Mouse (Mus musculus): ENCODE measurements around the gene Sclt1. TPM values are rescaled to one million over a fixed set of nuclear protein-coding genes. Genes with fewer than 3 reads are reported as not detected.
A peak's percentile ranks its signal among the peaks of the same experiment; 100 is the strongest.

Gene Sclt1
- polyA plus RNA-seq, 1 experiment, result 12.9 TPM

GRCm38 (mm10) chr3:41589246-41589914, 152.9 kb downstream of the Sclt1 start:
- 60% methylated on average over 19 of the region's 19 CpGs for WGBS
- no peak for DNase-seq
- peaks cover 25% of the 10 kb centered on the region for H3K4me1 ChIP-seq (ENCODE audit: control insufficient read depth, insufficient read depth, low read length)
- no peaks in the 10 kb centered on the region for H3K27me3 ChIP-seq (ENCODE audit: control insufficient read depth, insufficient read depth, low read length)
- no peak overlapping the region for H3K27ac ChIP-seq (ENCODE audit: insufficient read depth, low read length)
- H3K4me3 ChIP-seq (replicated peaks; ENCODE audit: insufficient read depth, low read depth, low read length), result no peak overlapping the region
- no peak for TF ChIP-seq CTCF (IDR thresholded peaks at IDR 0.05; ENCODE audit: borderline replicate concordance, insufficient read depth, low read depth, low read length)
- TF ChIP-seq POLR2A (IDR thresholded peaks at IDR 0.05; ENCODE audit: borderline replicate concordance, insufficient read depth, low read length), result no peak

- no peak overlapping the region for H3K27ac ChIP-seq (ENCODE audit: insufficient read depth, low read length)
- no peak for DNase-seq
- H3K4me1 ChIP-seq (ENCODE audit: control insufficient read depth, insufficient read depth, low read length), result peaks cover 33% of the 10 kb centered on the region
- H3K4me3 ChIP-seq (replicated peaks; ENCODE audit: insufficient read depth, low read depth, low read length), result no peak overlapping the region
- no peaks in the 10 kb centered on the region for H3K27me3 ChIP-seq (ENCODE audit: control insufficient read depth, insufficient read depth, low read length)
- TF ChIP-seq CTCF (IDR thresholded peaks at IDR 0.05; ENCODE audit: borderline replicate concordance, insufficient read depth, low read depth, low read length) (no peak), POLR2A (IDR thresholded peaks at IDR 0.05; ENCODE audit: borderline replicate concordance, insufficient read depth, low read length) (no peak)
- 84% methylated on average over 8 of the region's 8 CpGs for WGBS
Observed at GRCm38 (mm10) chr3:41588495-41588894, 153.8 kb downstream of the Sclt1 start.

GRCm38 (mm10) chr3:41587588-41587987, 154.7 kb downstream of the Sclt1 start:
- 77% methylated on average over 6 of the region's 6 CpGs for WGBS
- H3K4me1 ChIP-seq (ENCODE audit: control insufficient read depth, insufficient read depth, low read length), result peaks cover 31% of the 10 kb centered on the region
- no peak overlapping the region for H3K27ac ChIP-seq (ENCODE audit: insufficient read depth, low read length)
- DNase-seq, result no peak
- no peaks in the 10 kb centered on the region for H3K27me3 ChIP-seq (ENCODE audit: control insufficient read depth, insufficient read depth, low read length)
- no peak overlapping the region for H3K4me3 ChIP-seq (replicated peaks; ENCODE audit: insufficient read depth, low read depth, low read length)
- no peak for TF ChIP-seq POLR2A (IDR thresholded peaks at IDR 0.05; ENCODE audit: borderline replicate concordance, insufficient read depth, low read length)
- no peak for TF ChIP-seq CTCF (IDR thresholded peaks at IDR 0.05; ENCODE audit: borderline replicate concordance, insufficient read depth, low read depth, low read length)

- TF ChIP-seq POLR2A (IDR thresholded peaks at IDR 0.05; ENCODE audit: borderline replicate concordance, insufficient read depth, low read length), result no peak
- TF ChIP-seq CTCF (IDR thresholded peaks at IDR 0.05; ENCODE audit: borderline replicate concordance, insufficient read depth, low read depth, low read length), result no peak
- no peak for DNase-seq
- Histone ChIP-seq H3K27ac (ENCODE audit: insufficient read depth, low read length) (no peak overlapping the region), H3K4me1 (ENCODE audit: control insufficient read depth, insufficient read depth, low read length) (peaks cover 26% of the 10 kb centered on the region), H3K27me3 (ENCODE audit: control insufficient read depth, insufficient read depth, low read length) (no peaks in the 10 kb centered on the region), H3K4me3 (replicated peaks; ENCODE audit: insufficient read depth, low read depth, low read length) (no peak overlapping the region)
- 41% methylated on average over 7 of the region's 7 CpGs for WGBS
Observed at GRCm38 (mm10) chr3:41586917-41587316, 155.4 kb downstream of the Sclt1 start.

GRCm38 (mm10) chr3:41586330-41586729, 156.0 kb downstream of the Sclt1 start:
- H3K4me1 ChIP-seq (ENCODE audit: control insufficient read depth, insufficient read depth, low read length), result peaks cover 29% of the 10 kb centered on the region
- DNase-seq, result no peak
- H3K4me3 ChIP-seq (replicated peaks; ENCODE audit: insufficient read depth, low read depth, low read length), result no peak overlapping the region
- 88% methylated on average over 6 of the region's 6 CpGs for WGBS
- no peak overlapping the region for H3K27ac ChIP-seq (ENCODE audit: insufficient read depth, low read length)
- TF ChIP-seq POLR2A (IDR thresholded peaks at IDR 0.05; ENCODE audit: borderline replicate concordance, insufficient read depth, low read length), result no peak
- TF ChIP-seq CTCF (IDR thresholded peaks at IDR 0.05; ENCODE audit: borderline replicate concordance, insufficient read depth, low read depth, low read length), result no peak
- H3K27me3 ChIP-seq (ENCODE audit: control insufficient read depth, insufficient read depth, low read length), result no peaks in the 10 kb centered on the region

GRCm38 (mm10) chr3:41585548-41585947, 156.8 kb downstream of the Sclt1 start:
- TF ChIP-seq CTCF (IDR thresholded peaks at IDR 0.05; ENCODE audit: borderline replicate concordance, insufficient read depth, low read depth, low read length) (no peak), POLR2A (IDR thresholded peaks at IDR 0.05; ENCODE audit: borderline replicate concordance, insufficient read depth, low read length) (no peak)
- H3K4me3 ChIP-seq (replicated peaks; ENCODE audit: insufficient read depth, low read depth, low read length), result no peak overlapping the region
- H3K27ac ChIP-seq (ENCODE audit: insufficient read depth, low read length), result no peak overlapping the region
- 88% methylated on average over 5 of the region's 5 CpGs for WGBS
- no peaks in the 10 kb centered on the region for H3K27me3 ChIP-seq (ENCODE audit: control insufficient read depth, insufficient read depth, low read length)
- no peak for DNase-seq
- H3K4me1 ChIP-seq (ENCODE audit: control insufficient read depth, insufficient read depth, low read length), result peaks cover 37% of the 10 kb centered on the region

- peak; percentile 46 to 48 for DNase-seq
- H3K4me3 ChIP-seq (replicated peaks; ENCODE audit: insufficient read depth, low read depth, low read length), result no peak overlapping the region
- TF ChIP-seq CTCF (IDR thresholded peaks at IDR 0.05; ENCODE audit: borderline replicate concordance, insufficient read depth, low read depth, low read length) (no peak), POLR2A (IDR thresholded peaks at IDR 0.05; ENCODE audit: borderline replicate concordance, insufficient read depth, low read length) (no peak)
- no peak overlapping the region for H3K27ac ChIP-seq (ENCODE audit: insufficient read depth, low read length)
- peaks cover 38% of the 10 kb centered on the region for H3K4me1 ChIP-seq (ENCODE audit: control insufficient read depth, insufficient read depth, low read length)
- H3K27me3 ChIP-seq (ENCODE audit: control insufficient read depth, insufficient read depth, low read length), result no peaks in the 10 kb centered on the region
- 12% methylated on average over 4 of the region's 4 CpGs for WGBS
Observed at GRCm38 (mm10) chr3:41583621-41584020, 158.7 kb downstream of the Sclt1 start.

GRCm38 (mm10) chr3:41583092-41583491, 159.2 kb downstream of the Sclt1 start:
- WGBS, result 73% methylated on average over 14 of the region's 14 CpGs
- Histone ChIP-seq H3K4me1 (ENCODE audit: control insufficient read depth, insufficient read depth, low read length) (peaks cover 40% of the 10 kb centered on the region), H3K27me3 (ENCODE audit: control insufficient read depth, insufficient read depth, low read length) (no peaks in the 10 kb centered on the region), H3K27ac (ENCODE audit: insufficient read depth, low read length) (no peak overlapping the region), H3K4me3 (replicated peaks; ENCODE audit: insufficient read depth, low read depth, low read length) (no peak overlapping the region)
- no peak for DNase-seq
- TF ChIP-seq POLR2A (IDR thresholded peaks at IDR 0.05; ENCODE audit: borderline replicate concordance, insufficient read depth, low read length) (no peak), CTCF (IDR thresholded peaks at IDR 0.05; ENCODE audit: borderline replicate concordance, insufficient read depth, low read depth, low read length) (no peak)

Data from cerebellum, adult 2 months (tissue).